Mouse (Mus musculus) v-Abl transformed pro-B cells (cell line): ENCODE measurements around the gene Methig1.

ENCODE experiments used
- in situ Hi-C, 2 experiments: fragments of 400-800 bp; cut with MboI; formaldehyde crosslinking; loops; one replicate each; pipeline ENCODE4 v1.15.1; 2025; ENCODE audit not compliant: unreplicated experiment in 2 of 2

Methig1 gene

DNA sequence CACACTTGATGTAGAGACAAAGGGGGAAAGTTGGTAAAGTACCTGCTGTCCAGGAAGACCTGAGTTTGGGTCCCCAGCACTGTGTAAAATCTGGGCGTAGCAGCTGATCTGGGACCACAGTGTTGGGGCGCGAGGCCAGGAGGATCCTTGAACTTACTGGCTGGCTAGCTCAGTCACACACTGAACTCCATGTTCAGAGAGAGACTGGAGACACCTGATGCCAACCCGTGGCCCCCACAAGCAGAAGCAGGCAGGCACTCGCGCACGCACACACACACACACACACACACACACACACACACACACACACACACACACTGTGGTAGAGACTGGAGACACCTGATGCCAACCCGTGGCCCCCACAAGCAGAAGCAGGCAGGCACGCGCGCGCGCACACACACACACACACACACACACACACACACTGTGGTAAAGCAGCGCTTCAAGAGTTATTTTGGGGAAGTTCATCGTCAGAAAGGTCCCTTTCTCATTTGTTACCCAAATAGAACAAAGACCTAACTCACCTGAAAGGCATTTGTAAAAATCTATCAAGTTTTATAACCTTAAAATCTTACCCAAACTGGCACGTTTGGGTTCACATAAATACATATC lies 35.4 kb downstream of the Methig1 start:
- in situ Hi-C loops: loop anchor here in 1 of 2 experiments (10.0 kb wide), 1 partner anchor 56 kb away; no protein-coding TSS in a partner anchor

DNA sequence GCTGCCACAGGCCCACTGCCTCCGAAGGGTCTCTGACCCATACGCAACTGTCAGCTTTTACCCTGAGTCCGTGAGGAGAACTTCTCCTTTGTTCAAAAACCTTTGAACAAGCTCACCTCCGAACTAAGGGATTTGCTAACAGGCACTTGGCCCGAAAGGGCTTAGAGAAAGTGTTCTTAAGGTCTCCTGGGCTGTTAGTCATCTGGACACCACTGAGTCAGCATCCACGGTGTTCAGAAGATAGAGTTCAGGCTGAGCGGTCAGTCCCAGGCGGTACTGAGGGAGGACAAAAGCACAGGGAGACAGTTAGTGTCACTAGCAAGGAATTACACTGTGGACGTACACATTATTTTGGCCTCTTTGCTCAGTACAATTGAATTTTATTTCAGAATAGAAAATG lies 35.9 kb downstream of the Methig1 start:
- in situ Hi-C loops: loop anchor here in 1 of 2 experiments (10.0 kb wide), 1 partner anchor 56 kb away; no protein-coding TSS in a partner anchor

DNA sequence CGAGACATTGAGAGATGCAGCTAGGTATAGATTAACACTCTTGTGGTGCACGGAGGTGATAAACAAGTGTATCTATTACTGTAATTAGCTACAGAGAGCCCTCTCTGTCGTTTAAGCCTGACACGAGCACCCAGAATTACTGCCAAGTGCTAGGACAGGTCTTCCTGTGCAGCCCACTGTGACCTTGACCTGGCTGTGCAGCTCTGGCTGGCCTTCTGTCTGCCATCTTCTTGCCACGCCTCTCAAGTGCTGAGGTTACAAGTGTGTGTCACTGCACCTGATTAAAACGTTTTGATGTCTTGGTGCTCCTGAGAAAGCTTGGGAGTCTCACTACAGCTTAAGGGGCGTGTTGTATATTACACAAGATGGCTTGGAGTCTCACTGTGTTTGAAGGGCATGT lies 38.1 kb downstream of the Methig1 start:
- in situ Hi-C loops: loop anchor here in 1 of 2 experiments (10.0 kb wide), 1 partner anchor 54 kb away; no protein-coding TSS in a partner anchor

DNA sequence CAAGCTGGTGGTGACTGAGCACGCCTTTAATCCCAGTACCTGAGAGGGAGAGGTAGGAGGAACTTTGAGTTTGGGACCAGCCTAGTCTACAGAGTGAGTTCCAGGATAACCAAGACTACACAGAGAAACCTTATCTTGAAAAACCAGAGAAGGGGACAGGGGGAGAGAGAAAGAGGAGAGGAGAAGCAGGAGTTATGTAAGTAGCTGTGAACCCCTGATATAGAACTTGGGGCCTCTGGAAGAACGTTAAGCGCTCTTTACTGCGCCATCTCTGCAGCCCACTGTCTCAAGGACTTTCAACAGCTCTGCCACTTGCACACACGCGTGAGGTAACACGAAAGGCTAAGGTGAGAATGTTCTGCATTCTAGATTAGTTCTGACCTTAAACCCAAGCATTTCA lies 38.6 kb downstream of the Methig1 start:
- in situ Hi-C loops: loop anchor here in 1 of 2 experiments (10.0 kb wide), 1 partner anchor 53 kb away; no protein-coding TSS in a partner anchor

DNA sequence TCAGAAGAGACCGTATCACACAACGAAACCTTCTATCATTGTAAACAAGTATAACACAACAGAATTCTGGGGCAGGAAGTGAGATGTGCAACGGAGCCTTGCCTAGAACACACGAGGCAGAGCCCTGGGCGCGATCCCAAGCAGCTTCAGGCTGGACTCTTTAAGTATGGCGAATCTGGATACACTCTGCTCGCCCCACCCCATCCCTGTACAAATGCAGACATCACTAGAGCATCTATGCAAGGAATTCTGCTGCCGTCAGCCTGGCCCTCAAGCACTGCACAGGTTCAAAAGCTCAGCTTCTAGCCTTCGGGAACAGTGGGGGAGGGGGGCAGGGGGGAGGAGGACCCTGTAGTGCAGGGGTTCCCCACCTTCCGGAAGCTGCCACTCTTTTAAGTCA lies 40.1 kb downstream of the Methig1 start:
- in situ Hi-C loops: loop anchor here in 1 of 2 experiments (10.0 kb wide), 1 partner anchor 52 kb away; no protein-coding TSS in a partner anchor

DNA sequence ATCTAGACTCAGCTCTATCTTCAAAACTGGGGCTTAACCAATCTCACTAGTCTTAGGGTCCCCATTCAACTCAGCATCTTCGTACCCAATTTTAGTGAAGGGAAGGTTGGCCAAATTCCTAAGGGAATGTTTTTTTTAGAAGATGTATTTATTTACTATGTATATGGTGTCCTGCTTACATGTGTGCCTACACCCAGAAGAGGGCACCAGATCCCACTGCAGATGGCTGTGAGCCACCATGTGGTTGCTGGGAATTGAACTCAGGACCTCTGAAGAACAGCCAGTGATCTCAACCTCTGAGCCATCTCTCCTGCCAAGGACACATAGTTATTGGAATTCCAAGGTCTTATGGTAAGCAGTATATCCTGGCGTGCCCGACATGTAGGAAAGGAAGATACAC lies 42.6 kb downstream of the Methig1 start:
- in situ Hi-C loops: loop anchor here in 1 of 2 experiments (10.0 kb wide), 1 partner anchor 49 kb away; no protein-coding TSS in a partner anchor

DNA sequence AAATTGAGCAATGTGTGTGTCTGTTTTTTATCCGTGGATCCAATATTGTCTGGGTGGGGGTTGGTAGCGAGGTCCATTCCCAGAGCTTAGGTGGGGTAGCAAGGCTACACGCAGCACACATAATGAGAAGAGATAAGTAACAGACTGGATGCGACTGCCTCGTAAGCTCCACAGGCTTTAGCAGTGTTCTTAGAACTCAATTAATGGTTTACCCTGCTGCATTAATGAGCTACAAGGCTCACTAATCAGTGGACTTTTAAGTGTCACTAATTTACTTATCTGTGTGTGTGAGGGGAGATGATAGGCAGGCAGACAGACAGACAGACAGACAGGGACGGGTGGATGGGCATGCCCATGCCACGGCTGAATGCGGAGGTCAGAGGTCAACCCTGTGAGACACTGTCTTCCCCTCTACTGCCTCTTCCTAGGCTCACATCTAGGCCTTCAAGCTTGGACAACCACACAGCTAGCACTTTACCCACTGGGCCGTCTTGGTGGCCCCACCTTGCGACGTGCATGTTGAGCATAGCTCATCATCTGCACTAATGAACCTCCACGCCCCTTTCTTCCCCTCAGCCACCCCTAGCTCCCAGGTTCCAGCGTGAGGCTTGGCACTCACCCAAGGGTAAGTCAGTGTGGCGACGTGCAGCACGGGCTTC lies 47.8 kb downstream of the Methig1 start:
- in situ Hi-C loops: no loop called here

DNA sequence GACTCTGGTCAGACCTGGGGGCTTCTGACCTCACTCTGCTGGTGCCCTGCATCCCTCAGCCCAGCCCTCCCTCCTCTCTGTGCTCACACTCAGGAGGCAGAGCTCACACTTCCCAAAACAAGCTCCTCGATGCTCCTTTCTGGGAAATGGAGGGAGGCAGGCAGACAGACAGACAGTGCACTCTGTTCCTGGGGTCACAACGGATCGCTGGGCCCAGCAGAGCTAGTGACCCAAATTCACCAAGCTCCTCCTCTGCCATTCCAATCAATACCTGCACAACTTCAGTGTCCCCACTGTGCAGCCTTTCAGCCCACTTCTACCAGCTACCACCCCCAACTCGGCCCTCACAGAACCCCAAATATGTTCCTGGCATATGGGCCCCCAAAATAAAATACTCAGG lies 48.9 kb downstream of the Methig1 start:
- in situ Hi-C loops: no loop called here

DNA sequence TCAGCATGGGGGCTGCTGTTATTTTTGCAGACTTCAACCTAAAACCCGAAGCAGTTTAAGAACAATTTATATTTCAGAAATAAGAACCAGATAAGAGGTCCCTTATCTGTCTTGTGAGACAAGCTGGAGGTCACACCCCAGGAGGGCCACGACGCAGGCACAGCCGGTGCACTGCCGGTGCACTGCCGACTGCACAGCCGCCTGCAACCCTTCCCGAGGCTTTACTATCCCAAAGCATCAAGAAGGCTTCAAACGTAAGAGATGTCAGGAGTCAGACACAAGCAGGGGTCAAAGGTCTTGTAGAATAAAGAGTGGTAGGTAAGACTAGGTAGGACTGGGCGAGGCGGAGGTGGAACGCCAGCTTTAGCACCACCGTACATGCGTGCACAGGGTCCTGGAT lies 49.4 kb downstream of the Methig1 start:
- in situ Hi-C loops: no loop called here

DNA sequence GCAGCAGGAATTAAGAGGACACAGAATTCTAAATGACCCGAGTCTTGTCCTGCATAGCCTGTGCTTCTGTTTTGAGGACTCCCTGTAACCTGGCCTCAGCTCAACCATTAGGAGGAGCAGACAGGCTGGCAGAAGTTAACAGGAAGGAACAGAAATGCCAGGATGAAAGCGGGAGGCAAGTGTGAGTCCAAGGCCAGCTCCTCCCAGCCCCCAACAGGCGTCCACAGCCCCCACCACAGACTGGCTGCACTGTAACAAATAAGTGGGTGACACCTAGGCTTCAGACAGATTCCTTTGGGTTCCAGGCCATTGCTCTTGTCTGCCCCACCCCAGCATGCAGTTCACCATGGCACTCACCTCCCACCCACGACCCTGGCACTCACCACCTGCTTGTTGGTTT lies 49.8 kb downstream of the Methig1 start:
- in situ Hi-C loops: no loop called here

DNA sequence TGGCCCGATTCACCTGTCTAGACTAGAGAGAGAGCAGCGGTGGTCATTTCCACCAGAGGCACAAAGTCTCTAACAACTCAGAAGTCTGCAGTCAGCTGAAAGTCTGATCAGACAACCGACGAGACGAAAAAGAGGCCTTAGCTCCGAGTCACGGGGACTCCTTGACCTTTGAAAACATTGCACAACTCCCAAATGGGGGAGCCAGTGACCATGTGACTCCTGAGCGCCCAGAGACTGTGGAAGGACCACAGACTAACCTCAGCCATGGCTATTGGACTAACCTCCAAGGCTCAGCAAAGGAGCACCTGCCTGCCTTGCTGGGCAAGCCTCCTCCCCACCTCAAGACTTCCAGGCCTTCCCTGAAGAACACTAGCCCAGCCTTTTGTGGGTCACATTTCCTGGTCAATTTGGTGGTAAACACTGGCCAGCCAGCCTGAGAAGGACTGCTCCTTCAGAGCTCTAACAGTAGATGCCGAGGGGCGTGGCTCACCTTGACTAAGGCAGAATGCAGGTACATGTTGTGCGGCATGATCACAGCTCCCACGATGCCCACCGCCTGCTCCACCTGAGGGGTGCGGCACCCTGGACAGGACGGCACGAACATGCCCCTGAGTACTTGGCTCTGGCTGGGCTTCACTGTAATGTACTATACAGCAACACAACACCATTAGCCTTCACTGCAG lies 50.5 kb downstream of the Methig1 start:
- in situ Hi-C loops: no loop called here

DNA sequence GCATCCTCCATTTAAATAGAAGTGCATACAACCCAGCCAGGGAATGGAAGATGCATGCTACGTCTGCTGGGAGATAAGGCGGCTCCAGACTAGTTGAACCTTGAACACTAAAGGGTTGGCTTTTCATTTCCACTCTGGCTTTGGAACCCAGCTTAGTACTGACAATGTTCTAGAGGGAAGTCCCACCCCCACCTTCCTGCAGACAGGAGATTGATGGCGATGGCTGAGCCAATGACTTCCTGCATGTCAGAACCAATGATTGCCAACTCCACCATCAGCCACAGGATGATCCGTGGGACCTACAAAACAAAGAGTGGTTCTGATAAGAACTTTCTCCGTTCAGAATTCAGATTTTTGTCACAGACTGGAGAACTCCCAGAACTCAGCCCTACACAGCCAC lies 53.1 kb downstream of the Methig1 start:
- in situ Hi-C loops: no loop called here

DNA sequence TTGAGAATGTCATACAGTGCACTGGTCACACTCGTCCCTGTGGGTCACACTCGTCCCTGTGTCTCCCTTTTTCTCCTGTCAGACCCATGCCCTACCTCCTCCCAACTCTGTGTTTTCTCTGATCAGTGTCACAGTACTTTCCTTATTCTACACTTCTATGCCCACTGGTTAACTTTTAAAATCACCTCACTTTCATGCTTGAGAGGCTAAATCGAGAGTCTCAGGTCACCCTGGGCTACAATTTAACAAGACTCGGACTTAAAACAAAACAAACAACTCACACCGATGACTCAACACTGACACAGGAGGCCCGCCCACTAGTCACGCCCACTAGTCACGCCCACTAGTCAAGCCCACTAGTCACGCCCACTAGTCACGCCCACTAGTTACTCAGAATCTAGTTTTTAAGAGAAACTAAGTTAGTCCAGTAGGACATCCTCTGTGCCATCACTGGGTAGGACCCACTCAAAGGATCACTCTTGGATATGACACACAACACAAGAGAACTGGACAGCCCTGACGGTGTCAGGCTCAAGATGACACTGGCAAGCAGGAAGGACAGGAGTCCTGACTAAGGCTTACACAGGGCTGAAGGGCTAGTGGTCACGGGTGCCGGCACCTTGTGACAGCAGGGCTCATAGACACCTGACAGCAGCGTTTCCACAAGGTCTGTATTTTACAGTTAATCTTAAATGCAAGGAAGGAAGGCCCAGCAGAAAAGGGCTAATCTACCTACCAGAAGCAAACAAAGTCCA lies 58.1 kb downstream of the Methig1 start:
- in situ Hi-C loops: no loop called here

DNA sequence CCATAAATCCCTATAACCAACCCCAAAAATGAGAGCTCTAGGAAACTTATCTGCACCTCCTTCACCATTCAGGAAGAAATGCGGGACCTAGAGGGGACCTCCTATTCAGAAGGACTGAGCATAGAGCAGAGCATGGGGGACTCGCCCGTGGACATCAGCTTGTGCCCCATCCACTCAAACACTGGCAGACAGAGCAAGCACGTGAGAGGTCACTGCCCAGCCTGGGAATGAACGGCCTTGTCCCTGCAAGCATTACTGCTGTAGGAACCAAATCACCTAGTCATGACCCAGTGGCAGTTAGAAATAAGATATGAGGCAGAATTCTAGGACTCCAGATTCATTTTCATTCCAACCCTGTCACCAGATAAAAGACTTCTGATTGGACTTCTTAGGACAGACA lies 58.8 kb downstream of the Methig1 start:
- in situ Hi-C loops: no loop called here

DNA sequence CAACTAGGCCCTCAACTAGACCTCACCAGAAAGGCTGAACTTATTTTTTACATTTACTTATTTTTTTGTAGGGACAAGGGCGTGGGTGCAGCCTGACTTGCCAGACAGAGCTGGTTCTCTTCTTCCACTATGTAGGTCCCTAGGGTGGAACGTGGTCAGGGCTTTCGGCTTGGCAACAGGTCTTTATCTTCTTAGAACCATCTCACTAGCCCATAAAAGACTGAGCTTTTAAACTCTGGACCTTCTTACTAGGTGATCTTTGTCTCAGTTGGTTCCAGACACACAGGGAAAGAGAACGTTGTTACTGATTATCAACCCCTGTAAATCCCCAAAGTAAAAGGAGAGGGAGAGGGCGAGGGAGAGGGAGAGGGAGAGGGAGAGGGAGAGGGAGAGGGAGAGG lies 60.4 kb downstream of the Methig1 start:
- in situ Hi-C loops: no loop called here

DNA sequence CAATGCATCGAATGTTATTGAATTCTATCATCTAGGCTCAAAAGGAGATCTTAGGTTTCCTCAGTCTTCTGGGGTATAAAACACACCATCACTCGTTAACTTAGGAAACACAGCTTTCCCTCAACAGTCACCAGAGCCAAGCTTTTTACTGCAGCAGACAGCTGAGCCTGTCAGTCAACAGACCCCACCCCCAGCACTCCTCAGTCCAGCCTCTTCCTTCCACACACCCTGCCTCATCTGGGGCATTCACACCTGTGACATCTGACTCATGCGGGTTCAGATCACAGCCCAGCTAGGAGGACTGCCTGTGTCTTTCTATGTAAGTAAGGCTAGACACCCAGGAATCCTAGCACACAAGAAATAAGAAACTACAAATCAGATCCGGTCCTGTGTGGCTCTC lies 61.1 kb downstream of the Methig1 start:
- in situ Hi-C loops: no loop called here

DNA sequence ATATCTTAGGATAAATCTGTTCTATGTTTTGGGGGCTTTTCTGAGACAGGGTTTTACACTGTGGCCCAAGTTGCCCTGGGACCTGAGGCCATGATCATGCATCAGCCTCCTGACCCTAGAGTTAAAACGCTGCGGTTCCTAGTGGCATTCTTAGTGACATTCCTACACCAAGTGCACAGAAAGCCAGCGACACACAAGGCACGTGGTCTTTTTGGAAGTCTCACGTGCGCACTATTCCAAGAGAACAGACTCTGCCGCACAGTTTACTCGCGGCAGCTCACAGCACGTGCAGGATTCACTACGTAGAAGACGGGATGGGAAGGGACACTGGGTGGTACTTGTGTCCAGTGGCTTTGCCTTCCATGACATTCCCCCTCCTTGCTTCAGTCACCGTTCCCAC lies 62.0 kb downstream of the Methig1 start:
- in situ Hi-C loops: loop anchor here in 1 of 2 experiments (5.0 kb wide), 1 partner anchor 37 kb away; no protein-coding TSS in a partner anchor

DNA sequence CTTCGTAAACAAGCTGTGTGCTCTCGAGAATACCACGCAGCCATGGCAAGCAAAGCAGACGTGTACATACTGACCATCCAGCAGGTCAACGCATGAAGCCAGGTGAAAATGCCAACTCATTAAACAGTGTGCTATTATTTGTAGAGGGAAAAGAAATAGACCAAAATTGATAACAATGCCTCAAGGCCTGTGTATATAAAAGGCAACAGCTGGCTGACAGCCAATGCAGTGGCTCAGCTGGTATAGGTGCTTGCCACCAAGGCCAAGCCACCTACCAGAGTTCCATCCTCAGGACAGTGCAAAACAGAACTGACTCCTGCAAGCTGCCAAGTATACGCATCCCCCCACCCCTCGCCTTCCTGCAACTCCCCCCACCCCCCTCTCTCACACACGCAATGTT lies 62.7 kb downstream of the Methig1 start:
- in situ Hi-C loops: loop anchor here in 1 of 2 experiments (5.0 kb wide), 1 partner anchor 37 kb away; no protein-coding TSS in a partner anchor

DNA sequence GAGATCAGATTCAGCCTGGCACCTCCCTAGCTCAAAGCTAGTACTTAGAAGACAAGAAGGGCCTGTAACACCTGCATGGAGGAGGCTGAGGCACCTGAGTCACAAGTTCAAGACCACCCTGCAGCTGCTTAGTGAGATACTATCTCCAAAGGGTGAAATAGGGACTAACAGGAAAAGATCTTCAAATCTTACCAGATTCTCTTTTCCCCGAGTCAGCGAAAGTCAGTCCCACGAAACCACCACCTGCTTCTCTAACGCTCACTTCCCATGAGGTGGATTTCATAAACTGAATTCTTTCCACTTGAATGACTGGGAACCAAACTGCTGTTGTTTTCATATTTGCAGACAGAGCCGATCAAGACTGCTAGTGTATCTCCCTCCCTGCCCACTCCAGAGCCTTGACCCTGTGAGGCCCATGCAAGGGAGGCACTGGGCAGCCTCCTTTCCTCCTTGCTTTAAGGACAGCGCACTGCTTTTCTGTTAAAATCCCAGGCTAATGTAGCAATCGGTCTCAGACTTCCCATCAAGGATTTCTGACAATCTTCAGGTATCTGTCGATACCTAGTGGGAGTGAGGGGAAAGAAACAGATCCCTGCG lies 65.0 kb downstream of the Methig1 start:
- in situ Hi-C loops: loop anchor here in 1 of 2 experiments (5.0 kb wide), 1 partner anchor 34 kb away; no protein-coding TSS in a partner anchor

DNA sequence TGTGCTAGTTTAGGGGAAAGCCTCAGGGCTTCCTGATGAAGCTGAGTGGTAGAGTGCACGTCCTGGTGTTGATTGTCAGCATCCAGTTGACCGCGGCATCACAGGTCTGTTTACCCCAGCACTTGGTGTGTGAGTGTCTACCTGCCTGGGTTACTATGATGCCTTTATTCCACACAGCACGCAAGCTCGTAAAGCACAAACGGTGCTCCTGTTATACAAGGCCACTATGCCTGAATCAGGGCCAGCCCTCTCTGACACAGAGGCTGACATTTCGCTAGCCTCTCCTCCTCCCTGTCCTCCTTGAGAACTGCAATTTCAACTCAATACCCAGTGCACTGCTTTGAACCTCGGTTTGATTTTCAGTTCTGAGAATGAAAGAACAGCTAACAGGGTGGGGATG lies 66.4 kb downstream of the Methig1 start:
- in situ Hi-C loops: loop anchor here in 1 of 2 experiments (5.0 kb wide), 1 partner anchor 33 kb away; no protein-coding TSS in a partner anchor
